Mouse (Mus musculus) liver, postnatal 0 days (tissue): ENCODE measurements around the gene Suv39h2.

Source experiments
- CTCF ChIP-seq: sonication (generic); IDR thresholded peaks from 2 replicates; pipeline ENCODE4 v1.5.1; 2016; ENCODE audit warnings: antibody characterized with exemption, low read depth
- EP300 ChIP-seq: IDR thresholded peaks from 2 replicates; pipeline ENCODE4 v1.6.1; 2016; ENCODE audit warnings: antibody characterized with exemption, low read depth, mild to moderate bottlenecking

DNA sequence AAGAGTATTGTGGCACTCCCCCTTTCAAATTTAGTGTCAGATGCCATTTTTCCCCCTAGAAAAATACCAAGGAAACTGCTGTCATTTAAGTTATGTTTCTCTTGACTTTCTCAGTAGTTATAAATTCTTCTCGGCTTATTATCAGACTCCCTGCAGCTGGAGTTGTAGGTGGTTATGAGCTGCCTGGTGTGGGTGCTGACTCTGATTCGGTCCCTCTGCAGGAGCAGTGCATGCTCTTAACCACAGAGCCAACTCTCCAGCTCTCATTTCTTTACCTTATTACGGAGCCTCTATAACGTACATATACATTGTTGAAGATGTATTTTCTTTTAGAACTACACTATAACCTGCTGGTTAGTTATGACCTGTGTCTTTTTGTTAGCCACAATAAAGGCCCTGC, 47.7 kb upstream of the Suv39h2 start:
- TF ChIP-seq CTCF = no peak
- no peak for TF ChIP-seq EP300
